Mouse (Mus musculus): ENCODE data around the gene Cpa3. TPM values are rescaled to one million over a fixed set of nuclear protein-coding genes. Genes with fewer than 3 reads are reported as not detected.

Gene Cpa3
- polyA plus RNA-seq (2012; rRNA removed) = 0.20 and 0.33 TPM in 2 replicates

DNA sequence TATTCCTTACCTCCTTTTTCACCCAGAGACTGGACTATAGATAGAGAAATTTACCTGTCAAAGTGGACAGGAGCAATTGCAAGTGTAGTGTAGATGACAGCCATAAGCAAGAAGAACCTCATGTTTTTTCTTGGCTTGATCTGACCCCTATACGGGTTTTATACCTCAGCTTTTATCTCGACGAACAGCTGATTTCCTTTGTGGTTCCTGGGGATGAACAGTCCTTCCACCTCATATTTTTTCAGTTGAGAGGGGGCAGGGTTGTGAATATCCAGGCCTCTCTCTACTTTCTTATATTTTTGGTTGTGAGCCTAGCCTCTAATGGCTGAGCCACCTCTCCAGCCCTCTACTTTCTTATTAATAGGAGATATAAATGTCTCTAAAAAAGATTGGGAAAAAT lies at the start of gene Cpa3:
Cpa3 (minus strand) TSS at position 132 of the 400 bp plus-strand sequence.

GRCm38 (mm10) chr3:20275633-20276032 lies 33.7 kb upstream of the Cpa3 start, which contains the start of gene Cpb1:
Cpb1 (minus strand) TSS chr3:20275733.

Other genes starting within 250 kb of the Cpa3 start
- 37.9 and 66.1 TPM in 2 replicates for gene Hps3, start 206.9 kb downstream of the Cpa3 start, polyA plus RNA-seq (2012; rRNA removed)
- 2.4 TPM in 2 replicates for gene Hltf, start 184.4 kb downstream of the Cpa3 start, polyA plus RNA-seq (2012; rRNA removed)
- 18.9 and 21.4 TPM in 2 replicates for gene Gyg, start 86.9 kb downstream of the Cpa3 start, polyA plus RNA-seq (2012; rRNA removed)
- 0.09 TPM in 1 of 2 replicates, not detected in the other for gene Cpb1, start 33.6 kb upstream of the Cpa3 start, polyA plus RNA-seq (2012; rRNA removed)
- gene Agtr1b, start 125.0 kb upstream of the Cpa3 start, polyA plus RNA-seq (2012; rRNA removed) = not detected in 2 replicates